Mouse (Mus musculus): ENCODE measurements at regions not wholly inside any gene's neighbourhood (a gene's known extent, or its start where the extent isn't known, plus 50 kb on each side); places are given as distances from the start of the nearest gene placed in this dataset.
"Not testable (repeated sequence)": the region's sequence is repeated elsewhere in the genome, so short reads cannot be mapped to it uniquely, and the experiment has no call there.

DNA sequence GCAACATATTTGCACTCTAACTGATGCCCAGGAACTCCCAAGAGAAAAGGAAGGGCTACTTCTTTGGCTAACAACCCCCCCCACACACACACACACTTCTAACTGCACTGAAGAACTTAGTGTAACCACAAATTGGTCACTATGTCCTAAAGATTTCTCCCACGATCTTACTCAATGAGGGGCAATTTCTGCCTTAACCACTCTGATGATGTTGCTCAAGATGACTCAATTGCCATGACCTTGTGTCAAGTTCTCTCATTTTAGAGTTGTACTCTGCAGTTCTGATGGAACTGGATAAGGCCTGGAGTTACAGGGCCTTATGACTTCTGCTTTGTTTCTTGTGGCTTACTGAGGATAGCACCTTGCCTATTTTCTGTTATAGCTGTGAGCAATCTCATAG lies 81.7 kb downstream of the Sem1 start:
- DNase-seq (ENCODE audit: low spot score), result no peak
- no peaks in the 10 kb centered on the region for H3K27me3 ChIP-seq (replicated peaks; ENCODE audit: insufficient read depth, low read length)
- no peak overlapping the region for H3K4me2 ChIP-seq (replicated peaks; ENCODE audit: low read depth, low read length)
- no peak overlapping the region for H3K4me3 ChIP-seq (ENCODE audit: low read depth, low read length)
- WGBS, result 62% methylated on average over 1 of the region's 1 CpGs
- TF ChIP-seq EP300 (IDR thresholded peaks at IDR 0.05) (no peak), CTCF (IDR thresholded peaks at IDR 0.05) (no peak)
- H3K27ac ChIP-seq (ENCODE audit: low read length), result no peak overlapping the region
- no peaks in the 10 kb centered on the region for H3K36me3 ChIP-seq (ENCODE audit: insufficient read depth, low read length)
- no peak for ATAC-seq
- no peaks in the 10 kb centered on the region for H3K4me1 ChIP-seq (ENCODE audit: insufficient read depth, low read depth, low read length)
- H3K9me3 ChIP-seq (ENCODE audit: low read length), result no peaks in the 10 kb centered on the region
- no peak overlapping the region for H3K9ac ChIP-seq (replicated peaks; ENCODE audit: low read depth)

DNA sequence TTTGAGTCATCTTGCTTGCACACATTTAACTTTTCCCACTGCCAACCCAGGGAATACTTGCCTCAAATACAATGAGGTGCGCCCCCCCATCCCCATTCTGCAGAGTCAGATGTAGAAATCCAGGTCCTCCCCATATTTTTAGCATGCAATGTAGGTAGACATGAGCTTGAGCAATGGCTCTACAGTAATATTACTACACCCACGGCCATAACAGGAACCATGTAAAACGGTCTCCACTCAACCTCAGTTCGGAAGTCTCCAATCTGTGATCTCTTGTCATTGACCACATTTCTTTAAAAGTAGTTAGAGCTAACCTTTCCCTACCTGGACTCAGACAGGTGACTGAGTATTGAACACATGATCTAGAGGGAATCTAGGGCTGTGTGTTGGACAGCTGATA lies 82.1 kb downstream of the Sem1 start:
- H3K27me3 ChIP-seq (replicated peaks; ENCODE audit: insufficient read depth, low read length), result no peaks in the 10 kb centered on the region
- no peaks in the 10 kb centered on the region for H3K36me3 ChIP-seq (ENCODE audit: insufficient read depth, low read length)
- H3K4me1 ChIP-seq (ENCODE audit: insufficient read depth, low read depth, low read length), result no peaks in the 10 kb centered on the region
- no peak overlapping the region for H3K27ac ChIP-seq (ENCODE audit: low read length)
- H3K4me2 ChIP-seq (replicated peaks; ENCODE audit: low read depth, low read length), result no peak overlapping the region
- no peak overlapping the region for H3K4me3 ChIP-seq (ENCODE audit: low read depth, low read length)
- TF ChIP-seq CTCF (IDR thresholded peaks at IDR 0.05) (no peak), EP300 (IDR thresholded peaks at IDR 0.05) (no peak)
- no peak for DNase-seq (ENCODE audit: low spot score)
- ATAC-seq, result no peak
- H3K9ac ChIP-seq (replicated peaks; ENCODE audit: low read depth), result no peak overlapping the region
- WGBS, result 82% methylated on average over 4 of the region's 4 CpGs
- H3K9me3 ChIP-seq (ENCODE audit: low read length), result no peaks in the 10 kb centered on the region

DNA sequence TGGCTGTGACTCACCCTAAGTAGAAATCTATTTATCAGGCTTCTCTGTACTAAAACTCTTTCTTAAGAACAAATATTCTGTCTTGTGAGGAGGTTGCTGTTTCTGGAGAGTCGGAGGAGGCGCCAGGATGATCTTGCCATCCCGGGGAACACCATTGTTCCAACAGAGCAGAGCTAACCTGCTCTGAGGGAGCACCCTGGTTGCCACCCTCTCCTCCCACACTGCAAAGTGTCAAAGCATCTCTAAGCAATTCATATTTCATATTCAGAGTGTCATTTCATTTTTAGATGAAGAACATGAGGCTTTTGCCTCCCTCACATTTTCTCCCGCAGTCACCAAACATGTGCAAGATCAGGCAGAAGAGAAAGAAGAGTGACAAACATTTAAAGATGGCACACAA lies 90.3 kb downstream of the Sem1 start:
- 80% methylated on average over 4 of the region's 4 CpGs for WGBS
- no peak for ATAC-seq
- TF ChIP-seq CTCF (IDR thresholded peaks at IDR 0.05) (no peak), EP300 (IDR thresholded peaks at IDR 0.05) (no peak)

DNA sequence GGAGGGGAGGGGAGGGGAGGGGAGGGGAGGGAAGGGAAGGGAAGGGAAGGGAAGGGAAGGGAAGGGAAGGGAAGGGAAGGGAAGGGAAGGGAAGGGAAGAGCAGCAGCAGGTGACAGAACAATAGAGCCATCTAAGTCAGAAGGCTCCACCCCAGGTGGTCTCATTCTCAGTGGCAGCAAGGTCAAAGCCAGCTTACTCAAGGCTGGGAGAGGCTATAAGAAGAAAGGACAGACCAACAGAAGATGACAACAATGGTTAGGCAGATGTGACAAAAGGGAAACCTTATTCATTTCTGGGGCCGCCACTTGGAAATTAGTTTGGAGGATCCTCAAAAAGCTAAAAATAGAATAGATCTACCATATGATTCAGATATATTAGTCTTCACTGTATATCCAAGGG lies 96.9 kb downstream of the Sem1 start:
- not testable (repeated sequence) for H3K9me3 ChIP-seq (ENCODE audit: low read length); H3K9ac ChIP-seq (replicated peaks; ENCODE audit: low read depth); H3K4me3 ChIP-seq (ENCODE audit: low read depth, low read length); H3K36me3 ChIP-seq (ENCODE audit: insufficient read depth, low read length); H3K27me3 ChIP-seq (replicated peaks; ENCODE audit: insufficient read depth, low read length); ATAC-seq; H3K4me2 ChIP-seq (replicated peaks; ENCODE audit: low read depth, low read length); H3K4me1 ChIP-seq (ENCODE audit: insufficient read depth, low read depth, low read length); H3K27ac ChIP-seq (ENCODE audit: low read length); DNase-seq (ENCODE audit: low spot score)
- WGBS, result 83% methylated on average over 1 of the region's 1 CpGs

More for the DNA sequence above, 90.3 kb downstream of the Sem1 start:
- Histone ChIP-seq H3K4me3 (ENCODE audit: low read depth, low read length) (no peak overlapping the region), H3K9me3 (ENCODE audit: low read length) (no peaks in the 10 kb centered on the region), H3K4me2 (replicated peaks; ENCODE audit: low read depth, low read length) (no peak overlapping the region), H3K36me3 (ENCODE audit: insufficient read depth, low read length) (no peaks in the 10 kb centered on the region), H3K27ac (ENCODE audit: low read length) (no peak overlapping the region), H3K27me3 (replicated peaks; ENCODE audit: insufficient read depth, low read length) (no peaks in the 10 kb centered on the region), H3K4me1 (ENCODE audit: insufficient read depth, low read depth, low read length) (no peaks in the 10 kb centered on the region), H3K9ac (replicated peaks; ENCODE audit: low read depth) (no peak overlapping the region)
- DNase-seq (ENCODE audit: low spot score), result no peak

DNA sequence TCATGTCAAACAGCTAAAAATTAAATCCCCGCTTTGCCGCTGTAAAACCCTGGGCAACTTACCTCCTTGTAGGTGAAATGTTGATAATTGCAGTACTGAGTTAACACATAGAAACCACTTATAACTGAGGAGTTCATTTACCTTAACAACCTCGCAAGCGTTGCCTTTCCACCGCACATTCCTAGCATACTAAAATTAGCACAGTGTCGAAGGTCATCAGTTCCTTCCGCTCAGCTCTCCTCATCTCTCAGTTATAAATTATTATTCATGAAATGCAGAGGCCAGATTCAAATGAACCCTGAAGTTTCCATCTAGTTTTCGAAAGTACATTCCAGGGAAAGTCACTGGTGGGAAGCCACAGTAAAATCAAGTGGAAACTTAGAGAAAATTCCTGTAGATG lies 108.1 kb downstream of the Sem1 start:
- no peak overlapping the region for H3K4me3 ChIP-seq (ENCODE audit: low read depth, low read length)
- 42% methylated on average over 8 of the region's 8 CpGs for WGBS
- H3K27me3 ChIP-seq (replicated peaks; ENCODE audit: insufficient read depth, low read length), result no peaks in the 10 kb centered on the region
- no peak for TF ChIP-seq EP300 (IDR thresholded peaks at IDR 0.05)
- no peak for TF ChIP-seq CTCF (IDR thresholded peaks at IDR 0.05)
- no peaks in the 10 kb centered on the region for H3K9me3 ChIP-seq (ENCODE audit: low read length)
- no peak overlapping the region for H3K27ac ChIP-seq (ENCODE audit: low read length)
- no peak for ATAC-seq
- H3K36me3 ChIP-seq (ENCODE audit: insufficient read depth, low read length), result no peaks in the 10 kb centered on the region
- H3K4me1 ChIP-seq (ENCODE audit: insufficient read depth, low read depth, low read length), result no peaks in the 10 kb centered on the region
- no peak overlapping the region for H3K4me2 ChIP-seq (replicated peaks; ENCODE audit: low read depth, low read length)
- peak; percentile 40 for DNase-seq (ENCODE audit: low spot score)
- H3K9ac ChIP-seq (replicated peaks; ENCODE audit: low read depth), result no peak overlapping the region

DNA sequence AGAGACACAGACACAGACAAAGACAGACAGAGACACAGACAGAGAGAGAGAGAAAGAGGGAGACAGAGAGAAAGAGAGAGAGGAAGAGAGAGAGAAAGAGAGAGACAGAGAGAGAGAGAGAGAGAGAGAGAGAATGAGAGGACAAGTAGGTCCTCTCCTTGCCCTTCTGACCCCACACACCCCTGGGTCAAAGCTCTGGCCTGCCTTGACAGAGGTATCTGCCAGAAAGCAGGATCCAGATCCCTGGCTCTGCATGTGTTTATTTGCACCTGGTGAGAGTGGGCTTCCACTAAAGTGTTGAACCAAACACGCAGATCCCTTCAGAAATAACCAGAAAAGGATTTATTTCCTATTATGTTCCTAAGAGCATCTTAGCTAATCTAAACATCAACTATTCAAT lies 110.9 kb downstream of the Sem1 start:
- Histone ChIP-seq H3K4me2 (replicated peaks; ENCODE audit: low read depth, low read length) (no peak overlapping the region), H3K4me1 (ENCODE audit: insufficient read depth, low read depth, low read length) (no peaks in the 10 kb centered on the region), H3K27me3 (replicated peaks; ENCODE audit: insufficient read depth, low read length) (no peaks in the 10 kb centered on the region), H3K4me3 (ENCODE audit: low read depth, low read length) (no peak overlapping the region), H3K27ac (ENCODE audit: low read length) (no peak overlapping the region), H3K36me3 (ENCODE audit: insufficient read depth, low read length) (no peaks in the 10 kb centered on the region), H3K9ac (replicated peaks; ENCODE audit: low read depth) (no peak overlapping the region), H3K9me3 (ENCODE audit: low read length) (no peaks in the 10 kb centered on the region)
- no peak for TF ChIP-seq CTCF (IDR thresholded peaks at IDR 0.05)
- no peak for TF ChIP-seq EP300 (IDR thresholded peaks at IDR 0.05)
- DNase-seq (ENCODE audit: low spot score), result no peak
- WGBS, result 38% methylated on average over 1 of the region's 1 CpGs
- no peak for ATAC-seq

DNA sequence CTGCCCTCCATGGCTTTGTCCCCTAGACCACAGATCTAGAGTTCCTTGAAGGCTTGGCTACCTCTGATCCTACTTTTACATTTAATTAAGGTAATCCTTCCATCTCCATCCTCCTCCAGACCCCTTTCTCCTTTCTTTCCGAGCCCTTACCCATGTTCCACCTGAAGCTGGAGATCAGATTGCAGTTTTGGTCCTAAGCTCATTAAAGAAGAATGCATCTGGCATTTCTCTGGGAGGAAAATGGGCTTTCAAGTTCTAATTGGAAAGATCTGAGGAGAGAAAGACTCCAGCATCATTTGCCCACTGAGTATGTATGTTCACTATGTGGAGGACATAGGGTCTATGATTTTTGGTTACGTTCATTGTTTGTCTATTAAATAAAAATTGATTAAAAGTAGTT lies 112.2 kb downstream of the Sem1 start:
- Histone ChIP-seq H3K4me3 (ENCODE audit: low read depth, low read length) (no peak overlapping the region), H3K27ac (ENCODE audit: low read length) (no peak overlapping the region), H3K27me3 (replicated peaks; ENCODE audit: insufficient read depth, low read length) (no peaks in the 10 kb centered on the region), H3K4me1 (ENCODE audit: insufficient read depth, low read depth, low read length) (no peaks in the 10 kb centered on the region), H3K9ac (replicated peaks; ENCODE audit: low read depth) (no peak overlapping the region), H3K36me3 (ENCODE audit: insufficient read depth, low read length) (no peaks in the 10 kb centered on the region), H3K9me3 (ENCODE audit: low read length) (no peaks in the 10 kb centered on the region), H3K4me2 (replicated peaks; ENCODE audit: low read depth, low read length) (no peak overlapping the region)
- no peak for TF ChIP-seq EP300 (IDR thresholded peaks at IDR 0.05)
- no peak for TF ChIP-seq CTCF (IDR thresholded peaks at IDR 0.05)
- DNase-seq (ENCODE audit: low spot score) (no peak), ATAC-seq (no peak)
- WGBS, result 64% methylated on average over 2 of the region's 2 CpGs

Data from lung, postnatal 0 days (tissue).